Mouse (Mus musculus) thymus, adult 18-20 months (tissue): ENCODE data around the gene Sulf2.

Source experiments
- DNase-seq, 2 experiments: peaks; one replicate each; pipeline ENCODE4 v3.0.0; 2022; ENCODE audit warnings: mixed read lengths in 2 of 2

Sulf2 gene

GRCm38 (mm10) chr2:166048852-166049251 lies 106.6 kb downstream of the Sulf2 start:
- no peak for DNase-seq

- DNase-seq: no peak
These were observed 107.5 kb downstream of the Sulf2 start for GRCm38 (mm10) chr2:166047931-166048330.

- no peak for DNase-seq
These were observed 109.6 kb downstream of the Sulf2 start for GRCm38 (mm10) chr2:166045549-166046501.

DNA sequence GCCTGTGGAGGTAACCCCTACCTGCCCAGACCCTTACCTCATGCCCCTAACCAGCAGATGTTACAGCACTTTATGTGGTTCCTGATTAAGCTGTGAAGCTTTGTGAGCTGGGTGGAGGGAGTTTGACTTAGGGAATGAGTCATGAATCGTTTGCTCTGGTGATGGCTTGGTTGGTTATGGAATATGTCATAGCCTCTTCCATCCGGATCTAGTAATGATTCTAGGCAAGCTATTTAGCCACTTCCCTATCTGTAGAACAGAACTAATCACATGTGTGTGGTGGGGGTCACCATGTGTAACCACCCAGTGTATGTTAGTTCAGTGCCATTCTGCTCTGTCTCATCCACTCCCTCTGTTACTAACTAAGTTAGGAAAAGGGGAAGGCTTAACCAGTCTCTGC lies 110.5 kb downstream of the Sulf2 start:
- DNase-seq: no peak

GRCm38 (mm10) chr2:166042542-166042941 lies 112.9 kb downstream of the Sulf2 start:
- DNase-seq: no peak

- DNase-seq: no peak
These were observed 115.8 kb downstream of the Sulf2 start for GRCm38 (mm10) chr2:166039681-166040080.

DNA sequence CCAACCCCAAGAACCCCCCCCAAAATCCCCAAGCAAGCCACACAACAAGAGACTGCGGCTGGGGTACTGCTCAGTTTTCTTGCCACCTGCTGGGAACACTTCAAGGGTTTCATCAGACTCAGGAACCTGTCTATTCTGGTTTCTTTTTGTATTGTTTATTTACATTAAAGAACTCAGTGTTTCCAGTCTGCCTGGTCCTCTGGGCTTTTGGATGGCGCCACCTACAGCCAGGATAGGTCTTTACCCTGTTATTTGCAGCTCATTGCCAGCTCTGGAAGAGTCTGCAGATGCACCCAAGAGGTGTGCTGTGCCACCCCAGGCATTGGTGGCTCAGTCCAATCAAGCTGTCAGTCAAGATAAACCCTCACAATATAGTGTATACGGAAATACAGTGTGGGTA lies 119.7 kb downstream of the Sulf2 start:
- peak; percentile 59 to 76 for DNase-seq

DNA sequence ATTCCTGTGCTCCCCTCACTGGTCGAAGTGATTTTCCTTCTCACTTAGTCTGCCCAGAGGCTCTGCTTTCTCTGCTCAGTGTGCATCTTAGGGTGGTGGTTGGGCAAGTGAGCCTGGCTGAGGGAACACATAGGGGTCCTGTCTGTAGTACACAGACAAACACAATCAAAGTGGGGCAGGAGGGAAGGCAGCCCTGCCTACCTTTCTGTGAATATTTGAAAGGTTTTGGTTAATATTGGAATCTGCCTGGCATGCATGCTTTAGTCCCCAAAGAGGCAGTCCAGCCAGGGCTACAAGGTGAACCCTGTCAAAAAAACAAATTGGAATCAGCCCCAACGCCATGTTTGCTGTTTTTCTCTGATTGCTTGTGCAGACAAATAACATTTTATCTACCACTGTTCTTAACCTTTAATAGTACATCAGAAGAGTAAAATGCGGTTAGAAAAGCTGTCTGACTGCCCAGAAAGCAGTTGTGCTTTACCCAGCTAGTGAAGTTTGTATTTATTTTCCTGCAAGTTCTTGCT lies 120.4 kb downstream of the Sulf2 start:
- DNase-seq: no peak

GRCm38 (mm10) chr2:166032628-166033027 lies 122.8 kb downstream of the Sulf2 start:
- DNase-seq: no peak

DNA sequence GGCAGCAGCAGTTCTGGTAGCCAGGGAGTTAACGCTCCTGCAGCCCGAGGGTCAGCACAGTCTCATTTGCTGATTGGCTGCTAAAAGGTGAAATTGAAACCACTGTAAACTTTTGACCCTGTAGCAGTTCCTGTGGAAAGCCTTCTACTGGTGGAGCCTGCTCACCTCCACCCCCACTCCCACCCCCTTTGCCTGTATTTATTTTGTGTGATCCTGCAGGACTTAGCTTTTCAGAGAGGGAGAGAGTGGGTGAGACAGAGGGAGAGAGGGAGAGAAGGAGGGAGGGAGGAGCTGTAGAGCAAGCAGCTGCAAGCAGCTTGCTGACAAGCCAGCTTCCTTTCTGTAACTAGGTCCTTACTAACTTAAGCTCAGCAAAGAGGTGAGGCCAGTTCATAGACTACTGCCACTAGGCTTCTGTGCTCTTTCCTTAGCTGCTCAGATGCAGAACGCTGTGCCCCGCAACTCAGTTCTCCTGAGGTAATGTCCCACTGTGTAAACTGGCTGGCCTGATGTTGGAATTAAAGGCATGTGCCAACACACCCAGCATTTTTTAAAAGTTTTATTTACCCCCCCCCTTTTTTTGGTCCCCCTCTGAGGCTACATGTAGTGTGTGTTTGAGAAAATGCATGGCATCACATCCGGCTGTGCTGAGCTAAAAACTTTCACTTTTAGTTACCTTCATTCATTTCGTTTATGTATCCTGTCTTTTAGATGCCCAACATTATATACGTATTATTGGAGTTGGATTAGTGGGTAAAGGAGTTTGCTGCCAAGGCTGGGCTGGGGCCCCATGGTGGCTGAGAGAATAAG lies 124.1 kb downstream of the Sulf2 start:
- DNase-seq: peak; percentile 25 to 47

DNA sequence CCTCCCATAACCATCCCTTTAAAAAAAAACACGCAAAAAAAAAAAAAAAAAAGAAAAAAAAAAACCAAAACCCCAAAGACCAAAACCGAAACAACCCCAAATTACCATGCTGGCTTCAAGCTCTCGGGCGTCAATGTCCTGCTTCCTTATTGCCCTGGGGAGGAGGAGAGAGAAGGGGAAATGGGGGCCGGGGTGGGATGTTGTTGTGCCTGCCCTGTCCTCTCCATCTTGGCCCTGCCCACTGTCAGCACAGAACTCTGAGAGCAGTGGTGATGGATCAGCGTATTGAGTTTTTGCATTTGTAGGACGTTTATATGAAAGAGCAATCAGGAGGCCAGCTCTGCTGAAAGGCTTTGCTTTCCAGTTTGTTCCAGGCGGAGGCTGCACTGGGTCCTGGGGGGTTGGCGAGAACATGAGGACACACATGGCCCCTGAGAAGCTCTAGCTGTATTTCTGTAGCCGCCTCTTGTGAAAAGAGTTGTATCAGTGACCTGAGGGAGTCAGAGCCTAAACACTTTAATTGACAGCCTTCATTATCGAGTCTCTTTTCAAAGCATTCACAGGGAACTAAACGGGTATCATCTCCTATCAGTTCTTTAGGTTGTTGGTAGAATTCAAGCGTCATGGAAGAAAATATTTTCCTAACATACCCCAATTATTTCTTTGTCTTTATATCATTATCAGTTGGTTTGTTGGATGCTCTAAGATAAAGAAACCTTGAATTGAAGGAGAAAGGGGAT lies 125.0 kb downstream of the Sulf2 start:
- DNase-seq: no peak

GRCm38 (mm10) chr2:166029232-166029631 lies 126.2 kb downstream of the Sulf2 start:
- no peak for DNase-seq

DNA sequence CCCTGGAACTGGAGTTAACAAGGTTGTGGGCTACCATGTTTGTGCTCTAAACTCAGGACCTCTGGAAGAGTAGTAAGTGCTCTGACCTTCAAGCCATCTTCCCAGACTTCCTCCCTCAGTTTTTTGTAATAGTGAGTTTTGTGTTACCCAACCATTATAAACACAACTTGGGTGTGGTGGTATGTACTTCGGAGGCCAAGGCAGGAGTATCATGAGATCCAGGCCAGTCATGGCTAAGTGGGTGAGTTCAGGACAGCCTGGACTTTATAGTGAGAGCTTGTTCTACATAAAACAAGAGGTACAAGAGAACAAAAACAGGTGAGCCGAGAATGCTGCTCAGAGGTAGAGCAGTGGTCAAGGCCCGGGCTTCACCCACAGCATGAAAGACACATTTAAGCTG lies 127.6 kb downstream of the Sulf2 start:
- no peak for DNase-seq

DNA sequence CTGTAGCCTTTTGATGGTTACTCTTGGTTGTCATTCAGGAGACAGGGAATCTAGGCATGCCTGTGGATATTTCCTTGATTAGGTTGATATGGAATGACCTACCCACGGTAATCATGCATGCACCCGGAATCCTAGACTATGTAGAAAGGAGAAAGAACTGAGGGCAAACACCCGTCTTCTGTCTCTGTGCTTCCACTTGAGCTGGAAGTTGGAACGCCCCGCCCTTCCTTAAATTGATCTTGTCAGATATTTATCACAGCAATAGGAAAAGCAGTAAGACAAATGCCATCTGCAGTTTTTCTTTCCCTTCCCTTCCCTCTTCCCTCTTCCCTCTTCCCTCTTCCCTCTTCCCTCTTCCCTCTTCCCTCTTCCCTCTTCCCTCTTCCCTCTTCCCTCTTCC lies 129.5 kb downstream of the Sulf2 start:
- DNase-seq: no peak

GRCm38 (mm10) chr2:166024621-166025020 lies 130.8 kb downstream of the Sulf2 start:
- DNase-seq: no peak

GRCm38 (mm10) chr2:166024079-166024478 lies 131.4 kb downstream of the Sulf2 start:
- no peak for DNase-seq
